9 mouse cellular contexts compared by ENCODE assay signal in the genomic region with DNA sequence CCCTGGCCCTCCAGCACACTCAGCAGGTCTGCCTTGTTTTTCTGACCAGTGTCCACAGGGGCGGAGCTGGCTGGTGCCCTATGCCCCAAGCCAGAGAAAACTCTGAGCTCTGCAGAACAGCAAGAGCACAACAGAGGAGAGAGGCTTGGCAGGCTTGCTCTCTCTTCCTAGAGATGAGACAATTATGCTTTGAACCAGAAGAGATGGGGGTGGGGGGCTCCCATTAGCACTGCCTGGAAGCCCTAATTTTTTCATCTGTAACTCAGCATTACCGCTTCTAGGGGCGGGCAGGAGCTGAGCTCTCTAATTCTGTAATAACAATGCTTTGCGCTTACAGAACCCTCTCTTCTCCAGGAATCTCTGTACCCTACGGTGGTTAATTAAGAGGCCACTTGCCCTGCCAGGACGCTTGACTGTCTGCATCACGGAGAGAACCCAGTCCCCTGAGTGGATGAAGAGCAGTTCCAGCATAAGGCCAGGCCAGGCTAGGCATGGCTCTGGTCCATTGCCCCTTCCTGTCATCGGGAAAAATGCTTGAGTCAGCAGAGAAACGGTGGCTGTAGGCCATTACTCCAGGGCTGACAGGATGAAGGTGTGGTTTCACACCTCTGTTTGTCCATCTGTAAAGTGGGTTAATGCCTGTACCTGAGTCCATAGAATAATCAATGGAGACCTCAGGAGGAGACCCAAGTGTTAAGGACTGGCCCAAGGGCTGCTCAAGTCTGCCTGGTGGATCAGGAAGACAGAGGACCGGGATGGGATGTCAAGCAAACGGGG. TPM values are rescaled to one million over a fixed set of nuclear protein-coding genes. Genes with fewer than 3 reads are reported as not detected.
DNase-seq lines count a peak whose midpoint lies in the region; ATAC-seq and TF ChIP-seq lines count a peak whose summit lies in the region.
"Had no signal": no experiment of that assay in that cellular context is flagged by ENCODE, and none has a peak within 500 bp of the region (broad histone marks: within the 10 kb centered on the region; RNA-seq: fewer than 3 reads in every experiment).

No protein-coding gene starts in this region.

- H3K9ac ChIP-seq in forebrain, embryonic 11.5 days (ENCODE audit: low read length), result peak overlapping the region; percentile 94
- peak overlapping the region; percentile 83 for H3K9ac ChIP-seq in lung, postnatal 0 days (replicated peaks; ENCODE audit: low read depth)

- peaks cover 90% of the 10 kb centered on the region for H3K4me1 ChIP-seq in heart, embryonic 10.5 days
- peaks cover 23% of the 10 kb centered on the region for H3K4me1 ChIP-seq in forebrain, embryonic 11.5 days (replicated peaks; ENCODE audit: control insufficient read depth, insufficient read depth, low read length)
- peaks cover 49% of the 10 kb centered on the region for H3K4me1 ChIP-seq in lung, postnatal 0 days (ENCODE audit: insufficient read depth, low read depth, low read length)

- H3K27ac ChIP-seq in heart, embryonic 10.5 days, result peak overlapping the region; percentile 98
- no peak overlapping the region for H3K27ac ChIP-seq in forebrain, embryonic 11.5 days (ENCODE audit: low read depth, low read length)
- peak overlapping the region; percentile 87 for H3K27ac ChIP-seq in lung, postnatal 0 days (ENCODE audit: low read length)

- H3K4me2 ChIP-seq in forebrain, embryonic 11.5 days (ENCODE audit: low read depth, low read length, severe bottlenecking), result peak overlapping the region; percentile 72
- H3K4me2 ChIP-seq in lung, postnatal 0 days (replicated peaks; ENCODE audit: low read depth, low read length), result peak overlapping the region; percentile 86

- no peak for TF ChIP-seq CTCF in lung, postnatal 0 days (IDR thresholded peaks at IDR 0.05)

- H3K27me3 ChIP-seq in heart, embryonic 10.5 days (ENCODE audit: insufficient read depth, poor library complexity, severe bottlenecking), result no peaks in the 10 kb centered on the region
- no peaks in the 10 kb centered on the region for H3K27me3 ChIP-seq in forebrain, embryonic 11.5 days (ENCODE audit: control insufficient read depth, insufficient read depth, low read length)
- H3K27me3 ChIP-seq in lung, postnatal 0 days (replicated peaks; ENCODE audit: insufficient read depth, low read length), result no peaks in the 10 kb centered on the region

- no peaks in the 10 kb centered on the region for H3K9me3 ChIP-seq in heart, embryonic 10.5 days
- H3K9me3 ChIP-seq in forebrain, embryonic 11.5 days (ENCODE audit: control insufficient read depth, low read length), result no peaks in the 10 kb centered on the region
- H3K9me3 ChIP-seq in lung, postnatal 0 days (ENCODE audit: low read length), result no peaks in the 10 kb centered on the region
- H3K9me3 ChIP-seq: G1E had no signal

- 33% methylated on average over 11 of the region's 11 CpGs for WGBS in heart, embryonic 10.5 days
- 22% methylated on average over 11 of the region's 11 CpGs for WGBS in forebrain, embryonic 11.5 days
- 15% methylated on average over 11 of the region's 11 CpGs for WGBS in lung, postnatal 0 days

- peaks cover 2% of the 10 kb centered on the region; the same call in 1 of the 2 replicates for H3K36me3 ChIP-seq in heart, embryonic 10.5 days
- no peaks in the 10 kb centered on the region for H3K36me3 ChIP-seq in forebrain, embryonic 11.5 days (ENCODE audit: control insufficient read depth, insufficient read depth, low read length)
- no peaks in the 10 kb centered on the region for H3K36me3 ChIP-seq in lung, postnatal 0 days (ENCODE audit: insufficient read depth, low read length)
- H3K36me3 ChIP-seq: G1E had no signal

- no peak; the same call in 1 of the 2 replicates for ATAC-seq in forebrain, embryonic 11.5 days (replicated peaks; ENCODE audit: low FRiP score)
- no peak for ATAC-seq in lung, postnatal 0 days
- no peak for ATAC-seq in monocyte, adult 5-6 weeks (replicated peaks; ENCODE audit: insufficient number of reproducible peaks, low FRiP score, low TSS enrichment, poor library complexity, severe bottlenecking)

- TF ChIP-seq EP300 in lung, postnatal 0 days (IDR thresholded peaks at IDR 0.05), result no peak

- H3K4me3 ChIP-seq in heart, embryonic 10.5 days, result peak overlapping the region; percentile 96
- peak overlapping the region; percentile 82 for H3K4me3 ChIP-seq in forebrain, embryonic 11.5 days (ENCODE audit: low read depth, low read length)
- H3K4me3 ChIP-seq in lung, postnatal 0 days (ENCODE audit: low read depth, low read length), result peak overlapping the region; percentile 84

- intact Hi-C loops in heart, postnatal 25 days (cut with DNase I), result loop anchor here (2.0 kb wide), 1 partner anchor 24 kb away; no protein-coding TSS in a partner anchor

- DNase-seq in heart, embryonic 10.5 days (ENCODE audit: low spot score), result no peak
- DNase-seq in heart, postnatal 25 days (ENCODE audit: low spot score), result no peak
- DNase-seq in NIH3T3 (ENCODE audit: low read depth), result peak; percentile 43
- DNase-seq in forebrain, embryonic 11.5 days (ENCODE audit: low spot score), result peak; percentile 51
- peak; percentile 84 for DNase-seq in kidney, adult 8-10 months
- DNase-seq in lung, postnatal 0 days (ENCODE audit: low spot score), result peak; percentile 39
- no peak for DNase-seq in thymus, postnatal 25 days

RNA-seq across cellular contexts. Expression of gene Bcar1, which starts 1.2 kb away (rescaled TPM):
- 53.2 and 54.4 TPM in 2 replicates for polyA plus RNA-seq in heart, embryonic 10.5 days (2016; fragmentation: Nextera tagmentation; extraction: Ambion mirVana)
- 10 to 100 TPM; 18.7 to 20.7 TPM for total RNA-seq in heart, postnatal 25 days (2021)
- polyA plus RNA-seq in forebrain, embryonic 11.5 days (2014; fragmentation: Nextera tagmentation; extraction: Ambion mirVana), result 60.1 and 60.8 TPM in 2 replicates
- polyA plus RNA-seq in lung, postnatal 0 days (2015; fragmentation: Nextera tagmentation; extraction: Ambion mirVana), result 29.3 and 34.2 TPM in 2 replicates
- total RNA-seq in monocyte, adult 5-6 weeks (2017), result not detected in 3 replicates

RNA-seq across cellular contexts. Expression of gene Ctrb1, which starts 51.6 kb away (rescaled TPM):
- polyA plus RNA-seq in heart, embryonic 10.5 days (2016; fragmentation: Nextera tagmentation; extraction: Ambion mirVana), result not detected in 2 replicates
- not detected for total RNA-seq in heart, postnatal 25 days (2021)
- not detected in 2 replicates for polyA plus RNA-seq in forebrain, embryonic 11.5 days (2014; fragmentation: Nextera tagmentation; extraction: Ambion mirVana)
- polyA plus RNA-seq in lung, postnatal 0 days (2015; fragmentation: Nextera tagmentation; extraction: Ambion mirVana), result not detected in 2 replicates
- total RNA-seq in monocyte, adult 5-6 weeks (2017), result not detected in 3 replicates
- total RNA-seq: G1E had no signal
- polyA plus RNA-seq: G1E had no signal

Comparison
In these comparisons a context has a peak if more than half of its experiments do, and no peak if none do; other contexts are left out.
1. DNase-seq: peak in NIH3T3 (single experiment), forebrain, embryonic 11.5 days (single experiment), kidney, adult 8-10 months (2 of 2) and lung, postnatal 0 days (single experiment); none in heart, embryonic 10.5 days (single experiment), heart, postnatal 25 days (single experiment) and thymus, postnatal 25 days (single experiment).
2. Peak in every context shown above with its lines, with median percentiles within 50 percentile points of each other: H3K4me3 ChIP-seq.